Mouse (Mus musculus): Measurements from ENCODE around the gene Serpina11. TPM values are rescaled to one million over a fixed set of nuclear protein-coding genes. Genes with fewer than 3 reads are reported as not detected.

Gene Serpina11
- not detected in 2 replicates for polyA plus RNA-seq (2015; fragmentation: Nextera tagmentation; extraction: Ambion mirVana)

DNA sequence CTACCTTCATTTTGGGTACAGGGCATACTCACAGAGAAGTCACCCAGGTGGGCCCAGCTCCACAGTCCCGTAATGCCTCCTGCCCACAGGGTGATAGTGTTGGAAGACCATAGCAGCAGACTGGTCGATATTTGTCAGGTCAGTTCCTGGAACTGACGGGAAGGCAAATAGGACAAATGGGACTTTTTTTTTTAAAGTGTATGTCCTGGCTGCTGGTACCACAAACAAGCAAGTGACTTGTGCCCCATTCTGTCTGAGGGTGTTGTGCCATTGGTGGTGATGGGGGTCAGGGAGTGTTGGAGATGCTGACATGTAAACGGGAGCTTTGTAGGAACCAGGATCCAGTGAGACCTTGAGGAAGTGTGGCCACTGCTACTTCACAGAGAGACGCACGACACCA is at the start of gene Serpina11:
TSS of gene Serpina11 (minus strand) at position 101 of the 400 bp plus-strand sequence.

DNA sequence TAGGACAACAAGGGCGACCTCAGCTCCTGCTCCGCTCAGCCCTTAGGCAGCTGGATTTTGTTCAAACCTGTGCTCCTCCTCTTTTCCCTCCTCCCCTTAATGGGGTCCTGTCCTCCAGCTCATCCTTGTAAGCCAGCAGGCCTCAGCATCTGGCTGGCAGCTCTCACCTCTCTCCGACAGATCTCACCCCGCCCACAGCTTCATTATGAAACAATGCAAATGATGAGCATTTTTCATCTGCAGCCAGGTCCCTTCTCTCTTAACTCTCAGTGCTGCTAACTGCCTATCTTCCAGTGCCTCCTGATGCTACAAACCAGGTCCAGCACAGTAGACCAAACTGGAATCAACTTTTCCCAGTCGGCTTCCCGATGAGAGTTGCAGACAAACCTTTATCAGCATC is 23.9 kb upstream of the Serpina11 start, which contains the start of gene Serpina9:
TSS of gene Serpina9 (minus strand) at position 136 of the 400 bp plus-strand sequence.

DNA sequence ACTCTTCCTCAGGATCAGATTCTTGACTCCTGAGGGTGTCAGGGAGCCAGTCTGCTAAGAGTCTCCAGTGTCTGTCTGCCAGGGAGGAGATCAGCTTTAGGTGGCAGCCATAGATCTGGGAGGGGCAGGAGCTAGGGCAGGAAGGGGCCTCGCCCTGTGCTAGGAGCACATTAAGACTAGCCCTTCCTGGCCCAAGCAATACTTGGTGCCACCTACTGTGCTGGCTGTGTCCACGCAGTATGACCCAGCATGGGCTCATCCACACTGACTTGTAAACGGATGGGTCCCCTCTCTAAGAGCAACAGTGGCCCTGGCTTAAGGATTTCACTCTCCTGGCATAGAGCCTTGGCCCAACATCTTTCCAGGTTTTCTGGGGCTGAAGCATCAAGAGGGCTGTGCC is 31.0 kb downstream of the Serpina11 start, which contains the start of gene Serpina1e:
TSS of gene Serpina1e (minus strand) at position 178 of the 400 bp plus-strand sequence.

Other genes with a start within 250 kb of the Serpina11 start
- 0.12 and 0.41 TPM in 2 replicates for gene Serpina1d, start 216.4 kb downstream of the Serpina11 start, polyA plus RNA-seq (2015; fragmentation: Nextera tagmentation; extraction: Ambion mirVana)
- 0.20 TPM in 1 of 2 replicates, not detected in the other for gene Serpina1b, start 159.6 kb downstream of the Serpina11 start, polyA plus RNA-seq (2015; fragmentation: Nextera tagmentation; extraction: Ambion mirVana)
- gene Serpina1a, start 126.4 kb downstream of the Serpina11 start, polyA plus RNA-seq (2015; fragmentation: Nextera tagmentation; extraction: Ambion mirVana): 0.41 TPM in 1 of 2 replicates, not detected in the other
- gene Serpina1c, start 85.1 kb downstream of the Serpina11 start, polyA plus RNA-seq (2015; fragmentation: Nextera tagmentation; extraction: Ambion mirVana): not detected in 2 replicates
- gene Serpina1e, start 31.0 kb downstream of the Serpina11 start, polyA plus RNA-seq (2015; fragmentation: Nextera tagmentation; extraction: Ambion mirVana): 0.45 TPM in 2 replicates
- gene Serpina9, start 23.8 kb upstream of the Serpina11 start, polyA plus RNA-seq (2015; fragmentation: Nextera tagmentation; extraction: Ambion mirVana): 0.13 and 0.17 TPM in 2 replicates
- gene Serpina12, start 54.5 kb upstream of the Serpina11 start, polyA plus RNA-seq (2015; fragmentation: Nextera tagmentation; extraction: Ambion mirVana): not detected in 2 replicates
- not detected in 2 replicates for gene Serpina5, start 111.2 kb upstream of the Serpina11 start, polyA plus RNA-seq (2015; fragmentation: Nextera tagmentation; extraction: Ambion mirVana)
- not detected in 2 replicates for gene Serpina3a, start 122.8 kb upstream of the Serpina11 start, polyA plus RNA-seq (2015; fragmentation: Nextera tagmentation; extraction: Ambion mirVana)
- gene Serpina3b, start 138.0 kb upstream of the Serpina11 start, polyA plus RNA-seq (2015; fragmentation: Nextera tagmentation; extraction: Ambion mirVana): not detected in 2 replicates
- 0.13 TPM in 1 of 2 replicates, not detected in the other for gene Serpina3c, start 163.9 kb upstream of the Serpina11 start, polyA plus RNA-seq (2015; fragmentation: Nextera tagmentation; extraction: Ambion mirVana)
- not detected in 2 replicates for gene Serpina3f, start 224.6 kb upstream of the Serpina11 start, polyA plus RNA-seq (2015; fragmentation: Nextera tagmentation; extraction: Ambion mirVana)
- gene Serpina3g, start 246.3 kb upstream of the Serpina11 start, polyA plus RNA-seq (2015; fragmentation: Nextera tagmentation; extraction: Ambion mirVana): 2.4 and 3.9 TPM in 2 replicates

Measured in neural tube, postnatal 0 days (tissue).